Mouse (Mus musculus) erythroblast, adult 5-6 weeks (primary cell): ENCODE measurements around the gene Mgam. TPM values are rescaled to one million over a fixed set of nuclear protein-coding genes. Genes with fewer than 3 reads are reported as not detected.
"Not testable (repeated sequence)": the region's sequence is repeated elsewhere in the genome, so short reads cannot be mapped to it uniquely, and the experiment has no call there.

Experiments used
- ATAC-seq: replicated peaks from 2 replicates; pipeline ENCODE4 v1.8.0; 2016; ENCODE audit warnings: moderate number of reproducible peaks, mild to moderate bottlenecking, moderate TSS enrichment, inconsistent platforms; ENCODE audit not compliant: poor library complexity, low FRiP score, severe bottlenecking
- total RNA-seq, 2 experiments: library from RNA; stranded (forward) in 1 of 2; stranded (reverse) in 1 of 2; fragments of 150-400 nt in 1 of 2; fragments of 200-764, 138-1000 nt in 1 of 2; gene quantifications; 2 replicates each; pipeline versions ENCODE4 v1.2.3 to v1.2.4; 2015 to 2017; ENCODE audit warnings: low replicate concordance in 2 of 2

Mgam gene
- total RNA-seq, 2 experiments from 2014 or later, result 23.0 to 24.8 TPM

DNA sequence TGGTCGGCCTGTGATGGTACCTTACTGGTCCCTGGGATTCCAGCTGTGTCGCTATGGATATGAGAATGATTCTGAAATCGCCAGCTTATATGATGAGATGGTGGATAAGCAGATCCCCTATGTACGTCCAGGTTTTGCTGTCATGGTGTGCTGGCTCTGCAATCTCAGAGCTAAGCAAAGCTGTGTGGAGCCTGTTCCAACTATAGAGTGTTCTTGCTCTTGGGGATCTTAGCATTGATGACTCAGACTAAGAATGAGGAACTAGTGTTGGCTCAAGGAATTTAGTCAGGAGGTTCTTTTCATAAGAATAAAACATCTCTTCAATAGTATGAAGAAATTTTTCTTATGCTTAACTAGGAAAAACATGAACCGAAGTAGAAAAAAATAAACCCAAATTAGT is 84.9 kb downstream of the Mgam start:
- not testable (repeated sequence) for ATAC-seq

DNA sequence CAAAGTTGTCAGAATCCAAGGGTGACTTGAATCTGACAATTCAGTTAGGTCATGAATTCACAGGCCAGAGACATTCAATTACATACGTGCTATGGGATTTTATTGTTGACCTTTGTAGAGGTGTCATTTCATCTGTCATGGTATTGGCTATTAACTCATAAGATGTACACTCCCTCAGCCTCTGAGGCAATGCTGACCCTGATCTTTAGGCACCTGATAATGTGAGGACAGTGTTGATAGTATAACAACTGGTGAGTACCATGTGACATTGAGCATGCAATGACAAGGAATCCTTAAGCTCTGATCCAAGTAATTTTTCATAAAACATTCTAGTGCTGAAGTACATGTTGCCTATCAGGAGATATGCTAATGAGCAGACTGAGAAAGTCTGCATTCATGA is 87.1 kb downstream of the Mgam start:
- no peak for ATAC-seq

- ATAC-seq, result not testable (repeated sequence)
These were observed 99.9 kb downstream of the Mgam start for GRCm38 (mm10) chr6:40728506-40728905.

DNA sequence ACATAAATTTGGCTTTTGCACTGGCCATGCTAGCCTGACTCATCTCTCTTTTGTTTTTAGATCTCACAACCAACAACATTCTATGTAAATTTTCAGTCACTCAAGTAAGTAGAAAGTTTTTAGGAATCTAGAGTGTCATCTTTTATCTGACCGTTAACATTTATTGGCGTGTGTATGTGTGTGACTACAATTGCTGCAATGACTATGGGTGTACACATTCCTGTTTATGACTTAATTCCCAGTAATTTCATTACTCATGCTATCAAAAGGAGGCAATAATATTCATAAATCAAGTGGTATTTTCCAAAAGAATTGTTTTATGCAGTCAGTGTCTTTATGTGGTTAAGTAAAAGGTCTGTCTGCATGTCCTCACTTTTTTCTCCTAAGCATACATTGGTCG is 110.9 kb downstream of the Mgam start:
- ATAC-seq, result no peak

DNA sequence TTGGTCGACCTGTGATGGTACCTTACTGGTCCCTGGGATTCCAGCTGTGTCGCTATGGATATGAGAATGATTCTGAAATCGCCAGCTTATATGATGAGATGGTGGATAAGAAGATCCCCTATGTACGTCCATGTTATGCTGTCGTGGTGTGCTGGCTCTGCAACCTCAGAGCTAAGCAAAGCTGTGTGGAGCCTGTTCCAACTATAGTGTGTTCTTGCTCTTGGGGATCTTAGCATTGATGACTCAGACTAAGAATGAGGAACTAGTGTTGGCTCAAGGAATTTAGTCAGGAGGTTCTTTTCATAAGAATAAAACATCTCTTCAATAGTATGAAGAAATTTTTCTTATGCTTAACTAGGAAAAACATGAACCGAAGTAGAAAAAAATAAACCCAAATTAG is 120.4 kb downstream of the Mgam start:
- not testable (repeated sequence) for ATAC-seq

DNA sequence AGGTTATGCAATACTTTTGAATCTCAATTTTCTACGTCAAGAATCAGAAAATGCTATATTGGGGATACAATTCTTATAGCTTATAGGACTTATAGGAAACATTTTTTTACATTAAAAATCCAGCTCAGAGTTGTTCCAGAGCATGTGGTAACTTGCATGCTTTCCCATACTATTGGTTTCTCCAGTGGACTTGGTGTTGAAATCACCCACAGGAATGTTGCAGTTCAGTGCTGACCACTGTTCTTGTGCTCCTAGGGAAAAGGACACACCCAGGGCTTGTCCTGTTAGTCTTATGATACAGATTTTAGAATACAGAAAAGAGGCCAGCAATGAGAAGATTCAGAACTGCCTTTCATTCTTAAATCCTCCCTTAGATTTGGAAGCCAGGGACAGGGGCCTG is 127.3 kb downstream of the Mgam start:
- no peak for ATAC-seq

GRCm38 (mm10) chr6:40757346-40757745 is 128.7 kb downstream of the Mgam start:
- not testable (repeated sequence) for ATAC-seq

- ATAC-seq, result no peak
These were observed 146.0 kb downstream of the Mgam start for GRCm38 (mm10) chr6:40774656-40775055.

- no peak for ATAC-seq
These were observed 149.8 kb downstream of the Mgam start for GRCm38 (mm10) chr6:40778458-40778857.

- no peak for ATAC-seq
These were observed 155.0 kb downstream of the Mgam start for GRCm38 (mm10) chr6:40783637-40784036.

DNA sequence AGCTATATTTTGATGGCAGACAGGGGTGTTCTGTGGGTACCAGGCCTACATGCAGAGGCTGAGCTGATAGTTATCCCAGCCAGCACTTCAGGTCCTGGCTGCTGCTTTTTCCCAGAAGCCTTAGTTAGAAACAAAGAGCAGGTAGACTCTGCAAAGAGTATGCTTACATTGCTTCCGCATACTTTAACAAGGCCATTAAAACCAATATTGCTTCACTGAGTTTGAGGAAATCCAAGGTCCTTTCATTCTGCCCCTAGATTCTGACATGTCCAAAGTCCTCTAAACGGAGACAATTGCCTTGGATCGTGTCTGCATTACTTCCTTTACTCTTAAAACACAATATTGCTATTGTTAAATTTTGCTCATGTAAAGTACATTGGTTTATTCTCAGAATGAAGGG is 155.7 kb downstream of the Mgam start:
- ATAC-seq, result no peak

DNA sequence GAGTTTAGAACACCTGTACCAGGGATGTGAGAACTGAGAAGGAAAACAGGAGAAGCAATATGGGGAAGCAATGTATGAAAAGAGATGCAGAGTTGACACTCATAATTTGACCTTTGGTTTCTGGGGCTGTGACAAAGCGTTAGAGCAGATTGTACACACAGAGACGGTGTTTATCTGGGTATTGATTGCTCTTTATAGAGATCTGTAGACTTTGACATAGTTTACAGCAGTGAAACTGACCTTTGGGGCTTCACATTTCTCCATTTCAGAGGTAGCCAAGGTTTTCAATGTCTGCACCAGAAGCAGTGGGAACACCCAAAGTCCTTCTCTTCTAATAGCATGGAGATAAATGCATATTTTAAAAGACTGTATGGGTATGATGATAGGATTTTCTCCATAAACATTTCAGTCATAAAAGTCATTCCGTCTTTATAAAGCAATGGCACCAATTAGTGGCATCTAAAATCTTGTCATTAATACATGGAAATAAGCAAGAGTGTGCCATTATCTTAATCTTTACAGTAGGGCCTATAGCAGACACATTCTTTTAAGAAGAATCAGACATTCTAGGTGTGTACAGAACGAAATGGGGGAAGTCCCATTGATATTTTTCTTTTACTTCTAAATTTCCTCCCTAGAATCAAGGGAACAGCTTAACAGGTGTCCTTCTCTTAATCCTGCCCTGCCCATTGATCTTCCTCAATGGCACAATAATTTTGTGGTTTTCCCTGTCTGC is 166.6 kb downstream of the Mgam start:
- ATAC-seq, result no peak

DNA sequence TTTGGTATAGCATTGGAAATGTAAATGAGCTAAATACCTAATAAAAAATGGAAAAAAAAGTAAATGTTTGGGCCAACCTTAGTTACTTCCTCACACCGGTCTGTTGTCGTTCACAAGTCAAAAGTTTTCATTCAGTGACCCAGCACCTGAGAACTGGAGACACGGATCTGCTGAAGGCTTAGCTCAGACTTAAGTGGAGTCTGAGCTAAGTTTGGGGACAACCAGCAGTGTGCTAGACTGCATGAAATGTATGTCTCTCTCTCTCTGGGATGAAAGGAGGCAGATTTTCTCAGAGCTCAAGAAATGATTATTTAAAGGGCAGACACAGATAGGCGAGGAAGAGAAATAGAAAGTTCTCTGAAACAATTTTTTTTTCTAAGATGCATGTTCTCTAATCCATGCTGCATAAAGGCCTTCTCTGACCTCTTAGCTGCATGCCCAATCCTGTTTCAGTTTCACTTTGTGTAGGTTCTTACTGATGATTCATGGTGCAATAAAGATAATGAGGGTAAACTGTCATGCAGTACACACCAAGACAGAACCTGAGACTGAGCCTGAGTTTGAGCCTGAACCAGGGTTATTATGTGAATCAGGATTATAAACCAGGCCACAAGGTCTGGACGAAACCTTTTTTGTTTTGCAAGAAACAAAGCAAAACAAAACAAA is 189.7 kb downstream of the Mgam start:
- ATAC-seq, result no peak

Other genes with a start within 250 kb of the Mgam start
- 7.5 and 9.6 TPM in 2 replicates for gene E330009J07Rik, start 192.7 kb upstream of the Mgam start, total RNA-seq (2015; ENCODE audit: low replicate concordance)
- 2.8 and 6.0 TPM in 2 replicates for gene E330009J07Rik, start 192.7 kb upstream of the Mgam start, total RNA-seq (2017; ENCODE audit: low replicate concordance)
- not detected in 2 replicates for gene Wee2, start 189.7 kb upstream of the Mgam start, total RNA-seq (2015; ENCODE audit: low replicate concordance)
- not detected in 2 replicates for gene Wee2, start 189.7 kb upstream of the Mgam start, total RNA-seq (2017; ENCODE audit: low replicate concordance)
- 38.0 and 42.5 TPM in 2 replicates for gene Ssbp1, start 157.5 kb upstream of the Mgam start, total RNA-seq (2015; ENCODE audit: low replicate concordance)
- 17.8 and 23.8 TPM in 2 replicates for gene Ssbp1, start 157.5 kb upstream of the Mgam start, total RNA-seq (2017; ENCODE audit: low replicate concordance)
- gene Tas2r137, start 137.6 kb upstream of the Mgam start, total RNA-seq (2015; ENCODE audit: low replicate concordance), result not detected in 2 replicates
- gene Tas2r137, start 137.6 kb upstream of the Mgam start, total RNA-seq (2017; ENCODE audit: low replicate concordance), result not detected in 2 replicates
- not detected in 2 replicates for gene Tas2r108, start 135.3 kb upstream of the Mgam start, total RNA-seq (2015; ENCODE audit: low replicate concordance)
- gene Tas2r108, start 135.3 kb upstream of the Mgam start, total RNA-seq (2017; ENCODE audit: low replicate concordance), result not detected in 2 replicates
- gene Prss37, start 109.3 kb upstream of the Mgam start, total RNA-seq (2015; ENCODE audit: low replicate concordance), result not detected in 2 replicates
- not detected in 2 replicates for gene Prss37, start 109.3 kb upstream of the Mgam start, total RNA-seq (2017; ENCODE audit: low replicate concordance)
- not detected in 2 replicates for gene Olfr461, start 73.8 kb upstream of the Mgam start, total RNA-seq (2015; ENCODE audit: low replicate concordance)
- not detected in 2 replicates for gene Olfr461, start 73.8 kb upstream of the Mgam start, total RNA-seq (2017; ENCODE audit: low replicate concordance)
- not detected in 2 replicates for gene Olfr460, start 59.3 kb upstream of the Mgam start, total RNA-seq (2015; ENCODE audit: low replicate concordance)
- not detected in 2 replicates for gene Olfr460, start 59.3 kb upstream of the Mgam start, total RNA-seq (2017; ENCODE audit: low replicate concordance)
- gene Clec5a, start 43.0 kb upstream of the Mgam start, total RNA-seq (2015; ENCODE audit: low replicate concordance), result 40.3 and 55.6 TPM in 2 replicates
- gene Clec5a, start 43.0 kb upstream of the Mgam start, total RNA-seq (2017; ENCODE audit: low replicate concordance), result 32.6 and 35.8 TPM in 2 replicates
- gene Tas2r138, start 15.5 kb upstream of the Mgam start, total RNA-seq (2015; ENCODE audit: low replicate concordance), result not detected in 2 replicates
- not detected in 2 replicates for gene Tas2r138, start 15.5 kb upstream of the Mgam start, total RNA-seq (2017; ENCODE audit: low replicate concordance)